Mouse (Mus musculus): ENCODE data around the gene Tango6. TPM values are rescaled to one million over a fixed set of nuclear protein-coding genes. Genes with fewer than 3 reads are reported as not detected.

The Tango6 gene
- total and polyA plus RNA-seq, 3 experiments = 2.9 to 6.4 (median 4.5) TPM

DNA sequence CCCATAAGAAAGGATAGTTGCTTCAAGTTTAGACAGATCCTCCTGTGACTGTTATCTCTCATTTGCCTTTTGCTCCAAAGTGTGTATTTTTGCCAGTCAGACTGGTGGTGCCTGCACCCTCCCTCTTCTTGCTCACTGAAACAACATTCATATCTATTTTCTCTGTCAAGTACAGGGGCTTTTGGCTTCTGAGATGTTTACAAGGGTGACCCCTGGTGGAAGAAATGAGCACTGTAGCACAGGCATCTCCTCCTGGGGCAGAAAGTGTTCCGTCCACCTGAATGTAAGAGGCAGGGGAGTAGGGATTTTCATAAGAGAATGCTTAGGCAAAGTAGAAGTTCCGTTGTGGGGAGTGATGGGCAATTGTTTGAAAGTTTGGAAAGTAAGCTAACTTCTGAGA, 35.5 kb upstream of the Tango6 start:
- peaks cover 0 to 32% of the 10 kb centered on the region in 2 experiments; a peak in 2 of 4 replicates for H3K4me1 ChIP-seq (ENCODE audit: control insufficient read depth in 1 of 2, insufficient read depth in 2 of 2)
- H3K4me2 ChIP-seq (ENCODE audit: insufficient read depth, low read depth, poor library complexity, severe bottlenecking) = no peak overlapping the region
- H3K27me3 ChIP-seq (replicated peaks) = no peaks in the 10 kb centered on the region
- DNase-seq (ENCODE audit: extremely low read depth) = peak; percentile 79
- H3K27ac ChIP-seq (ENCODE audit: insufficient read depth, low read depth) = no peak overlapping the region
- dilution Hi-C loops (cut with MboI; ENCODE audit: extremely low pct_ligation_motif_present, extremely low pct_unique_long_range_greater_than_20kb, low sequenced_read_pairs) = no loop called here
- no peaks in the 10 kb centered on the region for H3K9me3 ChIP-seq (replicated peaks; ENCODE audit: low read length)
- H3K36me3 ChIP-seq (replicated peaks in 1 of 2; ENCODE audit: control insufficient read depth in 1 of 2, insufficient read depth in 1 of 2, low read length in 1 of 2) = no peaks in the 10 kb centered on the region
- TF ChIP-seq RAD21 (IDR thresholded peaks at IDR 0.05; ENCODE audit: low read depth, low read length) (peak; percentile 85), MXI1 (IDR thresholded peaks at IDR 0.05; ENCODE audit: low read depth, low read length) (no peak), JUND (conservative IDR thresholded peaks at IDR 0.05; ENCODE audit: low read depth, low read length) (no peak), POLR2A (IDR thresholded peaks at IDR 0.05; ENCODE audit: low read depth, low read length) (no peak), ZC3H11A (IDR thresholded peaks at IDR 0.05; ENCODE audit: low read depth, low read length) (peak; percentile 48), SMC3 (IDR thresholded peaks at IDR 0.05; ENCODE audit: low read depth, low read length) (peak; percentile 93), USF2 (conservative IDR thresholded peaks at IDR 0.05; ENCODE audit: low read depth, low read length) (no peak), CTCF (conservative IDR thresholded peaks at IDR 0.05 in 1 of 2, IDR thresholded peaks at IDR 0.05 in 1 of 2; ENCODE audit: low read depth in 2 of 2, low read length in 2 of 2) (peak; percentile 77 to 94), IRF4 (IDR thresholded peaks at IDR 0.05; ENCODE audit: low read depth, low read length) (no peak)
- no peaks in the 10 kb centered on the region for H3K79me2 ChIP-seq (replicated peaks; ENCODE audit: control insufficient read depth, extremely low read depth, insufficient read depth, poor library complexity, severe bottlenecking)
- in situ Hi-C loops (cut with MboI; ENCODE audit: low pct_ligation_motif_present, low pct_unique_long_range_greater_than_20kb, low sequenced_read_pairs) = no loop called here
- no peak overlapping the region for H3K9ac ChIP-seq (ENCODE audit: insufficient read depth, low read depth)
- no peak overlapping the region for H3K4me3 ChIP-seq (replicated peaks in 1 of 3; ENCODE audit: low read depth in 2 of 3, low read length in 2 of 3, poor library complexity in 1 of 3)

DNA sequence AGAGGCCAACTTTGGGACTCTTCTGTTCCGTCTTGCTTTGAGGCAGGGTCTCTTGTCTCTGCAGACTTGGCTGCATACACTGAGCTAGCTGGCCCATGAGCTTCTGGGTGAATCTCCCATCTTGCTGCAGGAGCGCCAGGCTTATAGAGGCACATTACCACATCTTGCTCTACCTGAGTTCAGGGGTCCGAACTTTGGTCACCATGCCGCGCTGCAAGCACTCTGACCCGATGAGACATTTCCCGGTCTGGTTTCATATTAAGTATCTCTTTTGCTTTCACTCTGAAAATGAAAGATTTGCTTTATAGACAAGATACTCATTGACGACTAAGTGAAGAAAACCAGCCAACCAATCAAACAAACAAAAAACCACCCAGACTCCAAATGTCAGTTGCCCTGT, 34.4 kb upstream of the Tango6 start:
- no peak overlapping the region for H3K4me3 ChIP-seq (replicated peaks in 1 of 3; ENCODE audit: low read depth in 2 of 3, low read length in 2 of 3, poor library complexity in 1 of 3)
- H3K27ac ChIP-seq (ENCODE audit: insufficient read depth, low read depth) = no peak overlapping the region
- H3K4me1 ChIP-seq (ENCODE audit: control insufficient read depth in 1 of 2, insufficient read depth in 2 of 2) = peaks cover 0 to 22% of the 10 kb centered on the region in 2 experiments; a peak in 2 of 4 replicates
- H3K27me3 ChIP-seq (replicated peaks) = no peaks in the 10 kb centered on the region
- in situ Hi-C loops (cut with MboI; ENCODE audit: low pct_ligation_motif_present, low pct_unique_long_range_greater_than_20kb, low sequenced_read_pairs) (no loop called here), dilution Hi-C loops (cut with MboI; ENCODE audit: extremely low pct_ligation_motif_present, extremely low pct_unique_long_range_greater_than_20kb, low sequenced_read_pairs) (no loop called here)
- no peaks in the 10 kb centered on the region for H3K79me2 ChIP-seq (replicated peaks; ENCODE audit: control insufficient read depth, extremely low read depth, insufficient read depth, poor library complexity, severe bottlenecking)
- TF ChIP-seq JUN (IDR thresholded peaks at IDR 0.05; ENCODE audit: insufficient read depth, low read depth, low read length) (no peak), NRF1 (IDR thresholded peaks at IDR 0.05; ENCODE audit: low read depth, low read length) (no peak), TCF12 (IDR thresholded peaks at IDR 0.05; ENCODE audit: low read depth, low read length) (no peak), UBTF (IDR thresholded peaks at IDR 0.05; ENCODE audit: low read depth, low read length) (no peak), CTCF (conservative IDR thresholded peaks at IDR 0.05 in 1 of 2, IDR thresholded peaks at IDR 0.05 in 1 of 2; ENCODE audit: low read depth in 2 of 2, low read length in 2 of 2) (no peak), POLR2AphosphoS2 (IDR thresholded peaks at IDR 0.05; ENCODE audit: low read depth, low read length) (no peak), GABPA (IDR thresholded peaks at IDR 0.05; ENCODE audit: insufficient replicate concordance, low read depth, low read length) (no peak)
- H3K4me2 ChIP-seq (ENCODE audit: insufficient read depth, low read depth, poor library complexity, severe bottlenecking) = no peak overlapping the region
- H3K9me3 ChIP-seq (replicated peaks; ENCODE audit: low read length) = no peaks in the 10 kb centered on the region
- no peak for DNase-seq (ENCODE audit: extremely low read depth)
- H3K36me3 ChIP-seq (replicated peaks in 1 of 2; ENCODE audit: control insufficient read depth in 1 of 2, insufficient read depth in 1 of 2, low read length in 1 of 2) = no peaks in the 10 kb centered on the region
- no peak overlapping the region for H3K9ac ChIP-seq (ENCODE audit: insufficient read depth, low read depth)

All from CH12.LX (cell line).